Mouse (Mus musculus) small intestine, adult 2 months (tissue): ENCODE measurements around the gene Ptcd1.

ENCODE experiments used
- CTCF ChIP-seq: fragments of 200-500 bp; IDR thresholded peaks from 2 replicates; pipeline ENCODE4 v1.5.1; 2012; ENCODE audit warnings: low read depth, mild to moderate bottlenecking, control low read depth, inconsistent platforms, low read length, moderate library complexity, mixed read lengths; ENCODE audit not compliant: insufficient replicate concordance, insufficient read length; ENCODE audit errors: extremely low read depth
- POLR2A ChIP-seq: fragments of 200-500 bp; IDR thresholded peaks from 2 replicates; pipeline ENCODE4 v1.6.1; 2012; ENCODE audit warnings: low read depth, mild to moderate bottlenecking, control low read depth, inconsistent platforms, low read length, moderate library complexity

DNA sequence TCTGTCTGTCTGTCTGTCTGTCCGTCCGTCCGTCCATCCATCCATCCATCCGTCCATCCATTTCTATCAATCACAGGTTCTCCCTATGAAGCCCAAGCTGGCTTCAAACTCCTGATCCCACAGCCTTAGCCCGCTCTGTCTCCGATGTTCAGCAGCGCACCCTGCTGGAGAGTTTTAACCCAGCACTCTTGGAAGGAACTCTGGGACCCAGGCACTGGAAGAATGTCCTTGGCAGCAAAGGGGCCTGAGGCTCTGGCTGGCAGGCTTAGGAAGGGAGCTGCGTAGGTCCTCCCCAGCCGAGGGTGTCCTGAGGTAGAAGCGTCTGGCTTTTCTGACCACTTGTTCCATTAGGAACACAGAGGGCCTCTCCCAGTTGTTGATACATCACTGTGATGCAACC, 50.0 kb downstream of the Ptcd1 start:
- TF ChIP-seq POLR2A (no peak), CTCF (peak; percentile 75; the same call in 1 of the 2 replicates)
